In the genomic region with DNA sequence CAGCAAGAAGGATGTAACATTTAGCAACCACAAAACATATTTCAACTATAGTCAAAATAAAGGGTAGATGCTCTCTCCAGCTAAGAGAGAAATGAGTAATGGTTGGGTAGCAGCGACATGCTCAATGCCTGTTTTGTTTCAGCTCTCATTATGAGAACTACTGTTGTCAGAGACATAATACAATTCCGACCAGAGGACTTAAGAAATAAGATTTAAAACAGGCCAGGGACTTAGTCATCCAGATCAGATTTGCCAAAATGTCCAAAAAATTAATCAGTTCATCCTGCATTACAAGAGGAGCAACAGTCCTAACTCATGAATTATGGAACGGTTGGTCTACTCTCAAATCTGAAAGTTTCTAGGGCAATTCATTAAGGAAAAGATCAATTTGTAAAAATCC, we compare ENCODE assay signal across 19 mouse cellular contexts.
"Had no signal": no experiment of that assay in that cellular context is flagged by ENCODE, and none has a peak within 500 bp of the region (broad histone marks: within the 10 kb centered on the region; RNA-seq: fewer than 3 reads in every experiment).

No protein-coding gene starts in this region.

- H3K27me3 ChIP-seq: midbrain, embryonic 12.5 days; neural tube, embryonic 13.5 days; neural tube, embryonic 15.5 days had no signal

- ATAC-seq: midbrain, embryonic 16.5 days had no signal

- H3K36me3 ChIP-seq: midbrain, embryonic 10.5 days; midbrain, embryonic 12.5 days; neural tube, embryonic 13.5 days; neural tube, embryonic 15.5 days had no signal

- H3K4me2 ChIP-seq: lung, embryonic 14.5 days; midbrain, embryonic 12.5 days; neural tube, embryonic 13.5 days; neural tube, embryonic 15.5 days had no signal

- H3K9ac ChIP-seq: lung, embryonic 14.5 days; midbrain, embryonic 12.5 days; neural tube, embryonic 13.5 days; neural tube, embryonic 15.5 days had no signal

- H3K9me3 ChIP-seq: midbrain, embryonic 10.5 days; midbrain, embryonic 12.5 days; neural tube, embryonic 13.5 days; neural tube, embryonic 15.5 days had no signal

- DNase-seq: lung, adult 18-20 months; lung, embryonic 14.5 days; lung, postnatal 10 days; lung, postnatal 4 days; midbrain, embryonic 14.5 days; retina, postnatal 1 day; right cerebral cortex, adult 18-20 months; right cerebral cortex, postnatal 25 days; right cerebral cortex, postnatal 4 days; spleen, adult 18-20 months; thymus, adult 18-20 months; thymus, postnatal 14 days; thymus, postnatal 36 days had no signal

- H3K27ac ChIP-seq: midbrain, embryonic 10.5 days; midbrain, embryonic 12.5 days; neural tube, embryonic 13.5 days; neural tube, embryonic 15.5 days had no signal

- H3K4me1 ChIP-seq: midbrain, embryonic 10.5 days; midbrain, embryonic 12.5 days; neural tube, embryonic 13.5 days had no signal

- H3K4me3 ChIP-seq: midbrain, embryonic 10.5 days; midbrain, embryonic 12.5 days; myocyte; neural tube, embryonic 13.5 days; neural tube, embryonic 15.5 days had no signal
